Mouse (Mus musculus) Patski (cell line): ENCODE measurements at regions not wholly inside any gene's neighbourhood (a gene's known extent, or its start where the extent isn't known, plus 50 kb on each side); places are given as distances from the start of the nearest gene placed in this dataset.

Source experiments
- ATAC-seq: fragments of 100-300 bp; one replicate; pipeline ENCODE4 v1.8.0; 2021
- CTCF ChIA-PET: fragments of 350-600 bp; sonication (Branson Sonifier 250); formaldehyde crosslinking; loops from one replicate; lab custom pipeline; 2022; ENCODE audit warnings: inconsistent platforms; lab: Charles Lee
- POLR2A ChIA-PET: fragments of 350-600 bp; sonication (Branson Sonifier 250); formaldehyde crosslinking; loops from one replicate; lab custom pipeline; 2022; ENCODE audit warnings: antibody characterized with exemption, inconsistent platforms; lab: Charles Lee
- DNase-seq: peaks from one replicate; pipeline ENCODE4 v3.0.0-alpha.2; 2011; ENCODE audit warnings: low read depth, low spot score
- H3K27me3 ChIP-seq: fragments of 371-371 bp; one replicate; pipeline ENCODE4 v1.5.1; 2021
- CTCF ChIP-seq: fragments of 100-300 bp; IDR thresholded peaks from one replicate; pipeline ENCODE4 v1.5.1; 2021
- in situ Hi-C: fragments of 300-500 bp; cut with MboI; formaldehyde crosslinking; loops from 3 replicates; pipeline ENCODE4 v1.11.1; 2018; ENCODE audit warnings: low pct_unique_long_range_greater_than_20kb, mixed read lengths

- H3K27me3 ChIP-seq = no peaks in the 10 kb centered on the region
- DNase-seq = no peak
- CTCF ChIA-PET = interaction anchor here (1.1 to 1.8 kb wide), 3 partner anchors 128 to 246 kb away, joined by 4 to 7 read pairs (median 5); no protein-coding TSS in a partner anchor
- POLR2A ChIA-PET = no interaction called here
- TF ChIP-seq CTCF = no peak
- in situ Hi-C loops = no loop called here
- ATAC-seq = no peak
Observed at GRCm38 (mm10) chr15:59205544-59205943, 316.4 kb downstream of the Gm49356 start.

- no peaks in the 10 kb centered on the region for H3K27me3 ChIP-seq
- DNase-seq (no peak), ATAC-seq (no peak)
- POLR2A ChIA-PET = no interaction called here
- CTCF ChIA-PET = no interaction called here
- TF ChIP-seq CTCF = no peak
- in situ Hi-C loops = no loop called here
Observed at GRCm38 (mm10) chr15:59206636-59207035, 317.5 kb downstream of the Gm49356 start.

- ChIA-PET POLR2A (no interaction called here), CTCF (no interaction called here)
- no peak for DNase-seq
- no peaks in the 10 kb centered on the region for H3K27me3 ChIP-seq
- no peak for ATAC-seq
- TF ChIP-seq CTCF = no peak
- in situ Hi-C loops = no loop called here
Observed at GRCm38 (mm10) chr15:59207976-59208375, 318.9 kb downstream of the Gm49356 start.

GRCm38 (mm10) chr15:59212362-59212761 lies 323.3 kb downstream of the Gm49356 start:
- POLR2A ChIA-PET = no interaction called here
- no peak for TF ChIP-seq CTCF
- DNase-seq (no peak), ATAC-seq (no peak)
- in situ Hi-C loops = no loop called here
- no peaks in the 10 kb centered on the region for H3K27me3 ChIP-seq
- CTCF ChIA-PET = no interaction called here

GRCm38 (mm10) chr15:59214096-59214495 lies 325.0 kb downstream of the Gm49356 start:
- no peaks in the 10 kb centered on the region for H3K27me3 ChIP-seq
- ATAC-seq (no peak), DNase-seq (no peak)
- TF ChIP-seq CTCF = no peak
- in situ Hi-C loops = no loop called here
- ChIA-PET CTCF (no interaction called here), POLR2A (no interaction called here)

- no peak for TF ChIP-seq CTCF
- H3K27me3 ChIP-seq = no peaks in the 10 kb centered on the region
- ChIA-PET POLR2A (no interaction called here), CTCF (no interaction called here)
- DNase-seq = no peak
- no peak for ATAC-seq
- in situ Hi-C loops = no loop called here
Observed at GRCm38 (mm10) chr15:59215239-59215638, 326.1 kb downstream of the Gm49356 start.

GRCm38 (mm10) chr15:59217481-59217880 lies 328.4 kb downstream of the Gm49356 start:
- no peak for TF ChIP-seq CTCF
- ChIA-PET POLR2A (no interaction called here), CTCF (no interaction called here)
- no peaks in the 10 kb centered on the region for H3K27me3 ChIP-seq
- DNase-seq (no peak), ATAC-seq (no peak)
- in situ Hi-C loops = no loop called here

GRCm38 (mm10) chr15:59218916-59219315 lies 329.8 kb downstream of the Gm49356 start:
- in situ Hi-C loops = no loop called here
- POLR2A ChIA-PET = no interaction called here

GRCm38 (mm10) chr15:59225637-59226036 lies 336.5 kb downstream of the Gm49356 start:
- DNase-seq (no peak), ATAC-seq (no peak)
- H3K27me3 ChIP-seq = no peaks in the 10 kb centered on the region
- ChIA-PET CTCF (interaction anchor here (0.9 to 1.2 kb wide), 2 partner anchors 22 to 251 kb away, joined by 3 read pairs; no protein-coding TSS in a partner anchor), POLR2A (no interaction called here)
- in situ Hi-C loops = no loop called here
- no peak for TF ChIP-seq CTCF

More at GRCm38 (mm10) chr15:59218916-59219315, 329.8 kb downstream of the Gm49356 start:
- TF ChIP-seq CTCF = no peak
- ATAC-seq (no peak), DNase-seq (no peak)
- no peaks in the 10 kb centered on the region for H3K27me3 ChIP-seq
- CTCF ChIA-PET = interaction anchor here (1.1 kb wide), 1 partner anchor 268 kb away, joined by 3 read pairs; no protein-coding TSS in a partner anchor

GRCm38 (mm10) chr15:59227293-59227692 lies 338.2 kb downstream of the Gm49356 start:
- CTCF ChIA-PET = no interaction called here
- DNase-seq (no peak), ATAC-seq (no peak)
- in situ Hi-C loops = no loop called here
- TF ChIP-seq CTCF = no peak
- H3K27me3 ChIP-seq = no peaks in the 10 kb centered on the region
- POLR2A ChIA-PET = no interaction called here

- ATAC-seq = no peak
- in situ Hi-C loops = no loop called here
Observed at GRCm38 (mm10) chr15:59230536-59230935, 341.4 kb downstream of the Gm49356 start.

GRCm38 (mm10) chr15:59231703-59232102 lies 342.6 kb downstream of the Gm49356 start:
- POLR2A ChIA-PET = interaction anchor here (0.5 kb wide), 1 partner anchor 136 kb away, joined by 8 read pairs; no protein-coding TSS in a partner anchor
- no peaks in the 10 kb centered on the region for H3K27me3 ChIP-seq
- in situ Hi-C loops = no loop called here
- DNase-seq = no peak
- CTCF ChIA-PET = interaction anchor here (1.1 to 2.2 kb wide), 3 partner anchors 20 to 281 kb away, joined by 3 to 8 read pairs (median 5); no protein-coding TSS in a partner anchor
- ATAC-seq = no peak
- no peak for TF ChIP-seq CTCF

More at GRCm38 (mm10) chr15:59230536-59230935, 341.4 kb downstream of the Gm49356 start:
- ChIA-PET CTCF (interaction anchor here (1.0 to 2.2 kb wide), 4 partner anchors 8 to 256 kb away, joined by 4 to 8 read pairs (median 5); no protein-coding TSS in a partner anchor), POLR2A (no interaction called here)
- H3K27me3 ChIP-seq = no peaks in the 10 kb centered on the region
- peak; percentile 72 for DNase-seq
- TF ChIP-seq CTCF = no peak
